Mouse (Mus musculus) macrophage (primary cell): ENCODE measurements around the gene Fbxl5. TPM values are rescaled to one million over a fixed set of nuclear protein-coding genes. Genes with fewer than 3 reads are reported as not detected.
A peak's percentile ranks its signal among the peaks of the same experiment; 100 is the strongest.

Experiments
- H3K27ac ChIP-seq: fragments of 350-480 bp; formaldehyde crosslinking; 2 replicates; pipeline ENCODE4 v1.9.0; 2021
- H3K36me3 ChIP-seq: fragments of 350-480 bp; formaldehyde crosslinking; 2 replicates; pipeline ENCODE4 v1.9.0; 2021; ENCODE audit errors: inconsistent target
- H3K4me3 ChIP-seq: fragments of 350-480 bp; formaldehyde crosslinking; 2 replicates; pipeline ENCODE4 v1.9.0; 2021; ENCODE audit errors: inconsistent target
- H3K79me2 ChIP-seq: fragments of 350-480 bp; formaldehyde crosslinking; 2 replicates; pipeline ENCODE4 v1.9.0; 2021; ENCODE audit errors: inconsistent target
- WGBS: methylation state at CpG from one replicate; pipeline ENCODE4 v1.1.7; 2026; ENCODE audit warnings: inconsistent platforms; ENCODE audit not compliant: missing documents; 5-methylcytosine and 5-hydroxymethylcytosine counted together
- polyA plus RNA-seq: library from polyadenylated mRNA; stranded (reverse); fragments of 250-400 nt; gene quantifications from 3 replicates; pipeline ENCODE4 v1.2.4, GENCODE M21; 2018; ENCODE audit warnings: inconsistent platforms

Gene Fbxl5
- polyA plus RNA-seq, 1 experiment from 2014 or later, result 19.0 TPM

- H3K27ac ChIP-seq, result no peak overlapping the region
- 89% methylated on average over 2 of the region's 2 CpGs for WGBS
- H3K36me3 ChIP-seq, result no peaks in the 10 kb centered on the region
- no peak overlapping the region for H3K4me3 ChIP-seq
- H3K79me2 ChIP-seq, result no peaks in the 10 kb centered on the region
Measured at GRCm38 (mm10) chr5:43814536-43814935, 6.9 kb downstream of the Fbxl5 start.

- no peaks in the 10 kb centered on the region for H3K79me2 ChIP-seq
- H3K27ac ChIP-seq, result no peak overlapping the region
- WGBS, result 90% methylated on average over 1 of the region's 1 CpGs
Measured at GRCm38 (mm10) chr5:43810427-43811062, 10.9 kb downstream of the Fbxl5 start.

GRCm38 (mm10) chr5:43807744-43808696 lies 13.4 kb downstream of the Fbxl5 start:
- Histone ChIP-seq H3K27ac (0 out of 2 replicates have a peak overlapping the region, but pooled peaks have one; percentile 24), H3K79me2 (no peaks in the 10 kb centered on the region), H3K4me3 (peak overlapping the region; percentile 19; the same call in 1 of the 2 replicates), H3K36me3 (no peaks in the 10 kb centered on the region)
- 10% methylated on average over 48 of the region's 48 CpGs for WGBS

More at GRCm38 (mm10) chr5:43810427-43811062, 10.9 kb downstream of the Fbxl5 start:
- Histone ChIP-seq H3K36me3 (no peaks in the 10 kb centered on the region), H3K4me3 (no peak overlapping the region)

DNA sequence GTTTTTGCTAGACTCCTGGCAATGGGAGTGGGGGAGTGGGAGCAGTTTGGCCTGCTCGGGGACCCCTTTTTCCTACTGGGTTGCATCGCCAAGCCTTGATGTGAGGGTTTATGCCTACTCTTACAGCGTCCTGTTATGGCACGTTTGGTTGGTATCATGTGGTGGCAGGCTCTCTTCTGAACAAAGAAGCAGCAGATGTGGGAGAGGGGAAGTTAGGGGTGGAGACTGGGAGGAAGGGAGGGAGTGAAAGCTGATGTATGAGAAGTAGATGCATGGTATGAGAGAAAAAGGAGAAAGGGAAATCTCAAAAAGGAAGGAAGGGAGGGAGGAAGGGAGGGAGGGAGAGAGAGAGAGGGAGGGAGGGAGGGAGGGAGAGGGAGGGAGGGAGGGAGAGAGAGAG lies 14.5 kb downstream of the Fbxl5 start:
- Histone ChIP-seq H3K27ac (no peak overlapping the region), H3K79me2 (no peaks in the 10 kb centered on the region), H3K4me3 (no peak overlapping the region), H3K36me3 (no peaks in the 10 kb centered on the region)
- WGBS, result 54% methylated on average over 4 of the region's 4 CpGs

DNA sequence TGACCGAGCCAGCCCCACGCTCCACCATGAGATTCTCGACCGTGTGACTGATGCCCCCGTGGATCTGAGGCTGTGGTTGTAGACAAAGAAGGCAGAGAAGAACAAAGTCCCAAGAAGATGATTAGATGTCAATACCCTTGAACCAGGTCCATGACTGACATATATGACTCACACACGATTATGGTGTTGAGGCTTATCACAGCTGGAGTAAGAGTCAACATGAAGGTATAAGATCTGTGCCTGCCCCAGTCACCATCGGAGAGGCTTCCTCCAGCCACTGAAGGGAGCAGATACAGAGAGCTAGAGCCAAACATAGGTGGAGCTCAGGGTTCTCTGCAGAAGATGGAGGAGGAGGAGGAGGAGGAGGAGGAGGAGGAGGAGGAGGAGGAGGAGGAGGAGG lies 15.1 kb downstream of the Fbxl5 start:
- Histone ChIP-seq H3K36me3 (no peaks in the 10 kb centered on the region), H3K27ac (no peak overlapping the region), H3K79me2 (no peaks in the 10 kb centered on the region), H3K4me3 (no peak overlapping the region)
- WGBS, result 96% methylated on average over 7 of the region's 7 CpGs

GRCm38 (mm10) chr5:43805401-43805800 lies 16.0 kb downstream of the Fbxl5 start:
- Histone ChIP-seq H3K36me3 (no peaks in the 10 kb centered on the region), H3K4me3 (no peak overlapping the region), H3K27ac (no peak overlapping the region), H3K79me2 (no peaks in the 10 kb centered on the region)
- WGBS, result 100% methylated on average over 2 of the region's 2 CpGs

DNA sequence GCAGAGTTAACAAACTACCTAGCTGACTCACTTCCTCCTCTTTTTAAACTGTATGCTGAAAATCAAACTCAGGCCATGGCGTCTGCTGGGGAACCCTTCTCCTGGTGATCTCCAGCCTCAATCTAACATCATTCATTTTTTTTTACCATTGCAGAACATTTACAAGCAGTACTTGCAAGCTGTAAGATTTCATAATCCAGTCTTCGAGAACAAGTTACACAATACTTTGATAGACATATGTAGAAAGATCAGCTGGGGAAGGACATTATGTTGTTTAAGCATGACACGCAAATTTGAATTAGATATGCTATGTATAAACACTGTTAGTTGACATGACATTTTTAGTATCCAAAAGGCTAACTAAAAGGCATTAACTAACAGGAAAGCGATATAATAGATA lies 19.6 kb downstream of the Fbxl5 start:
- WGBS, result 44% methylated on average over 4 of the region's 4 CpGs
- Histone ChIP-seq H3K4me3 (no peak overlapping the region), H3K36me3 (no peaks in the 10 kb centered on the region), H3K27ac (no peak overlapping the region), H3K79me2 (no peaks in the 10 kb centered on the region)

- Histone ChIP-seq H3K27ac (no peak overlapping the region), H3K4me3 (no peak overlapping the region), H3K36me3 (no peaks in the 10 kb centered on the region), H3K79me2 (no peaks in the 10 kb centered on the region)
Measured at GRCm38 (mm10) chr5:43801253-43801652, 20.2 kb downstream of the Fbxl5 start.

DNA sequence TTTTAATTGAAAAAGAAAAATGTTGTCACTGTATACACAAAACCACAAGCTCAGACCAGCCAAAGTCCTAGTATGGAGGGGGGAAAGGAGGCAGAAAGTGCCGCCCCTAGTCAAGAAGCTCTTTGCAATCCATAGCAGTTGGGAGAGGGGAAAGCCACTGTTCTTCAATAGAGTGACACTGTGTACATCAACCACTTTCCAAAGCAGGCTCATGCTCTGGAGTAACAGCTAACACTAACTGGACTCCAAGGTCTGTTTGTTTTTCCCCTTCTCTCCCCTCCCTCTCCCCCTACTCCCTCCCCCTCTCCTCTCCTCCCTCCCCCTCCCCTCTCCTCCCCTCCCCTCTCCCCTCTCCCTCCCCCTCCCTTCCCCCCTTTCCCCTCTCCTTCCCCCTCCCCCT lies 20.7 kb downstream of the Fbxl5 start:
- Histone ChIP-seq H3K36me3 (no peaks in the 10 kb centered on the region), H3K4me3 (no peak overlapping the region), H3K79me2 (no peaks in the 10 kb centered on the region), H3K27ac (no peak overlapping the region)
- 100% methylated on average over 1 of the region's 1 CpGs for WGBS

DNA sequence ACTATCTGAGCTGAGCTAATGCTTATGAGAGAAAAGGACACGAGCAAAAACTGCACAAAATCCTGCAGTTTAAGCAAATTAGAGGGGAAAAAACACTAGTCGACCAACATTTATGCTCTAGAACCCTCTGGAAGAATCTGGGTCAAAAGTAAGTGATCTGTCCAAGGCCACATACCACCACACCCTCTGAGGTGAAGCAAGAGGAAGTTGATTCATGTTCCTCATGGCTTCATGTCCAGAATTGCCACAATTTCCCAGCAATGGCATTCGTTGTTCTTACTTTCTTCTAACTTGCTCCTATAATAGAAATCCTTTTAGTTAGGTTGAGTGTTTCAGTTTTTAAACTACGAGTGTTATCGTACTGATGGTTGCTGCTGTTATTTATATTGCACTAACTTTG lies 21.9 kb downstream of the Fbxl5 start:
- no peak overlapping the region for H3K27ac ChIP-seq
- no peak overlapping the region for H3K4me3 ChIP-seq
- H3K36me3 ChIP-seq, result no peaks in the 10 kb centered on the region
- no peaks in the 10 kb centered on the region for H3K79me2 ChIP-seq
- WGBS, result 21% methylated on average over 5 of the region's 5 CpGs

GRCm38 (mm10) chr5:43792354-43792753 lies 29.1 kb downstream of the Fbxl5 start:
- 79% methylated on average over 2 of the region's 5 CpGs for WGBS
- no peaks in the 10 kb centered on the region for H3K79me2 ChIP-seq
- no peak overlapping the region for H3K27ac ChIP-seq
- no peak overlapping the region for H3K4me3 ChIP-seq
- no peaks in the 10 kb centered on the region for H3K36me3 ChIP-seq

GRCm38 (mm10) chr5:43787976-43788752 lies 33.3 kb downstream of the Fbxl5 start:
- WGBS, result 29% methylated on average over 9 of the region's 9 CpGs
- H3K36me3 ChIP-seq, result no peaks in the 10 kb centered on the region
- peak overlapping the region; percentile 38 for H3K27ac ChIP-seq
- H3K4me3 ChIP-seq, result no peak overlapping the region
- H3K79me2 ChIP-seq, result no peaks in the 10 kb centered on the region

GRCm38 (mm10) chr5:43786607-43787006 lies 34.8 kb downstream of the Fbxl5 start:
- no peaks in the 10 kb centered on the region for H3K36me3 ChIP-seq
- no peaks in the 10 kb centered on the region for H3K79me2 ChIP-seq
- WGBS, result 68% methylated on average over 4 of the region's 4 CpGs
- H3K27ac ChIP-seq, result peak overlapping the region; percentile 15; the same call in 1 of the 2 replicates
- H3K4me3 ChIP-seq, result no peak overlapping the region

DNA sequence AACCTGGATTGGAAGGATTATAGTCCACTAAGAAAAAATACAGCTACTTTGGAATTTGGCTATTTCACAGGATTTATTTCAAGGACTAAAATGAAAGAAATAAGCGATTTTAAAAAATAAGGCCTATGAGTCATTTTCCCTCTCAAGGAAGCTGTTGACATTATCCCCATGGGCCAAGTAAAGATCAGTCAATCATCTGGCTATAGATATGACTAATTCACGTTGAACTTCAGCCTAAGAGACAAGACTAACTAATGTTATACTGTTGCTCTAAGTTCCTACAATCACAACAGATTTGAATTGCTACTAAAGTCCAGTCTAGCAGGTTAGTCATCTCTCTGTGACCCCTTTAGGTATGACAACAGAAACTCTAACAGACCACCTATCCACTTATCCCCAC lies 37.4 kb downstream of the Fbxl5 start:
- Histone ChIP-seq H3K79me2 (peaks cover 25% of the 10 kb centered on the region), H3K27ac (no peak overlapping the region), H3K4me3 (no peak overlapping the region), H3K36me3 (no peaks in the 10 kb centered on the region)
- 80% methylated on average over 2 of the region's 2 CpGs for WGBS
